Comparison of ENCODE assay signal across 9 mouse cellular contexts in the genomic region with DNA sequence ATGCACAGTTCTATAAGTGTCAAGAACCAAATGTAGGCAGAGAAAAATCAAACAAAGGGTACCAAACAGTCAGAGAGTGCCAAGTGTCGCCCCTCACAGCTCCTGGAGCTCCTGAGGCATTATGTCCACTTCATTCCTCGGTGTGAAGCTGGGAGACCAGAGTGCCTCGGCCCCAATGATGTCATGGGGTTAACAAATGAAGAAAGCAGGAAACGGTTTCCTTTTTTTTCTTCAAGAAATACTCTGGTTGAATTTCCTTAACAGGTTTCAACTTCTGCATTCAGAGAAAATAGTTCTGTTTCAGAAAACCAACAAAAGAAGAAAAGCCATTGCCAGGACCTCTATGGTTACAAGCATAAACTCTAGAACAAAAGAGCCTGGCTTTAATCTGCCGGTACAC. TPM values are rescaled to one million over a fixed set of nuclear protein-coding genes. Genes with fewer than 3 reads are reported as not detected.
DNase-seq lines count a peak whose midpoint lies in the region; ATAC-seq and TF ChIP-seq lines count a peak whose summit lies in the region.
"Had no signal": no experiment of that assay in that cellular context is flagged by ENCODE, and none has a peak within 500 bp of the region (broad histone marks: within the 10 kb centered on the region; RNA-seq: fewer than 3 reads in every experiment).

No protein-coding gene starts in this region.

- TF ChIP-seq EP300 in heart, postnatal 0 days (IDR thresholded peaks at IDR 0.05; ENCODE audit: low read depth), result no peak

- no peak overlapping the region for H3K4me3 ChIP-seq in heart, postnatal 0 days (ENCODE audit: low read depth, low read length)
- H3K4me3 ChIP-seq in heart, embryonic 11.5 days (ENCODE audit: low read depth, low read length), result no peak overlapping the region
- no peak overlapping the region for H3K4me3 ChIP-seq in brown adipose tissue, adult 24 weeks (ENCODE audit: insufficient read depth, low read depth, low read length)
- no peak overlapping the region for H3K4me3 ChIP-seq in hindbrain, embryonic 12.5 days
- no peak overlapping the region for H3K4me3 ChIP-seq in midbrain, embryonic 14.5 days (replicated peaks; ENCODE audit: low read depth, low read length)
- H3K4me3 ChIP-seq: neural tube, embryonic 12.5 days had no signal

- DNase-seq in heart, postnatal 0 days (ENCODE audit: low spot score), result no peak
- DNase-seq in midbrain, embryonic 14.5 days, result peak; percentile 37
- no peak for DNase-seq in left cerebral cortex, adult 9 months (ENCODE audit: low spot score in 2 of 2)
- DNase-seq in kidney, adult 9 months, result no peak

- TF ChIP-seq CTCF in heart, postnatal 0 days (IDR thresholded peaks at IDR 0.05; ENCODE audit: low read depth), result no peak

- H3K9ac ChIP-seq in heart, postnatal 0 days (replicated peaks; ENCODE audit: low read depth, low read length), result no peak overlapping the region
- H3K9ac ChIP-seq in heart, embryonic 11.5 days (ENCODE audit: low read depth, low read length), result no peak overlapping the region
- no peak overlapping the region for H3K9ac ChIP-seq in hindbrain, embryonic 12.5 days
- H3K9ac ChIP-seq in midbrain, embryonic 14.5 days (replicated peaks; ENCODE audit: low read length), result no peak overlapping the region
- H3K9ac ChIP-seq: neural tube, embryonic 12.5 days had no signal

- H3K9me3 ChIP-seq in heart, postnatal 0 days (replicated peaks; ENCODE audit: control insufficient read depth, low read length), result no peaks in the 10 kb centered on the region
- H3K9me3 ChIP-seq in heart, embryonic 11.5 days (replicated peaks; ENCODE audit: control insufficient read depth, low read length), result no peaks in the 10 kb centered on the region
- no peaks in the 10 kb centered on the region for H3K9me3 ChIP-seq in hindbrain, embryonic 12.5 days (replicated peaks)
- H3K9me3 ChIP-seq in midbrain, embryonic 14.5 days (ENCODE audit: control insufficient read depth, low read length), result no peaks in the 10 kb centered on the region
- H3K9me3 ChIP-seq: neural tube, embryonic 12.5 days had no signal

- H3K4me2 ChIP-seq in heart, postnatal 0 days (ENCODE audit: low read depth, low read length), result no peak overlapping the region
- H3K4me2 ChIP-seq in heart, embryonic 11.5 days, result no peak overlapping the region
- H3K4me2 ChIP-seq in hindbrain, embryonic 12.5 days (replicated peaks), result no peak overlapping the region
- H3K4me2 ChIP-seq in midbrain, embryonic 14.5 days (ENCODE audit: low read length), result no peak overlapping the region

- H3K27me3 ChIP-seq in heart, postnatal 0 days (ENCODE audit: control insufficient read depth, insufficient read depth, low read length), result no peaks in the 10 kb centered on the region
- H3K27me3 ChIP-seq in heart, embryonic 11.5 days (ENCODE audit: control insufficient read depth, insufficient read depth, low read length), result no peaks in the 10 kb centered on the region
- H3K27me3 ChIP-seq in hindbrain, embryonic 12.5 days, result no peaks in the 10 kb centered on the region
- no peaks in the 10 kb centered on the region for H3K27me3 ChIP-seq in midbrain, embryonic 14.5 days (ENCODE audit: control insufficient read depth, insufficient read depth, low read length)
- H3K27me3 ChIP-seq: neural tube, embryonic 12.5 days had no signal

- ATAC-seq in heart, postnatal 0 days (ENCODE audit: insufficient read depth, low read depth), result no peak
- no peak for ATAC-seq in heart, embryonic 11.5 days (replicated peaks; ENCODE audit: insufficient number of reproducible peaks, low FRiP score, low TSS enrichment)
- ATAC-seq in hindbrain, embryonic 12.5 days (ENCODE audit: low FRiP score), result no peak
- ATAC-seq in midbrain, embryonic 14.5 days (ENCODE audit: low FRiP score, low TSS enrichment), result no peak
- no peak for ATAC-seq in cerebellum, adult (ENCODE audit: insufficient number of reproducible peaks, low FRiP score, low TSS enrichment)

- peak overlapping the region; percentile 67 for H3K27ac ChIP-seq in heart, postnatal 0 days (ENCODE audit: low read depth)
- H3K27ac ChIP-seq in heart, embryonic 11.5 days (ENCODE audit: low read depth, low read length), result no peak overlapping the region
- H3K27ac ChIP-seq in brown adipose tissue, adult 24 weeks (replicated peaks; ENCODE audit: low read depth, low read length), result peak overlapping the region; percentile 23
- H3K27ac ChIP-seq in hindbrain, embryonic 12.5 days, result peak overlapping the region; percentile 71
- peak overlapping the region; percentile 60 for H3K27ac ChIP-seq in midbrain, embryonic 14.5 days (replicated peaks; ENCODE audit: low read depth, low read length)
- H3K27ac ChIP-seq: neural tube, embryonic 12.5 days had no signal

- peaks cover 53% of the 10 kb centered on the region for H3K4me1 ChIP-seq in heart, postnatal 0 days (ENCODE audit: control insufficient read depth, insufficient read depth)
- peaks cover 35% of the 10 kb centered on the region for H3K4me1 ChIP-seq in heart, embryonic 11.5 days (ENCODE audit: control insufficient read depth, insufficient read depth, low read length)
- H3K4me1 ChIP-seq in brown adipose tissue, adult 24 weeks (ENCODE audit: control insufficient read depth, insufficient read depth, insufficient read length, low read length), result peaks cover 11% of the 10 kb centered on the region
- H3K4me1 ChIP-seq in hindbrain, embryonic 12.5 days, result peaks cover 29% of the 10 kb centered on the region
- peaks cover 28% of the 10 kb centered on the region for H3K4me1 ChIP-seq in midbrain, embryonic 14.5 days (ENCODE audit: control insufficient read depth, insufficient read depth, low read length)

- H3K36me3 ChIP-seq in heart, postnatal 0 days (replicated peaks; ENCODE audit: control insufficient read depth, insufficient read depth, low read length), result peaks cover 5% of the 10 kb centered on the region; the same call in 1 of the 2 replicates
- no peaks in the 10 kb centered on the region for H3K36me3 ChIP-seq in heart, embryonic 11.5 days (ENCODE audit: control insufficient read depth, insufficient read depth, low read length)
- no peaks in the 10 kb centered on the region for H3K36me3 ChIP-seq in hindbrain, embryonic 12.5 days
- H3K36me3 ChIP-seq in midbrain, embryonic 14.5 days (ENCODE audit: control insufficient read depth, insufficient read depth, low read length), result no peaks in the 10 kb centered on the region
- H3K36me3 ChIP-seq: neural tube, embryonic 12.5 days had no signal

- WGBS in heart, postnatal 0 days, result 54% methylated on average over 5 of the region's 5 CpGs
- 53% methylated on average over 5 of the region's 5 CpGs for WGBS in heart, embryonic 11.5 days (ENCODE audit: insufficient replicate concordance)
- 48% methylated on average over 5 of the region's 5 CpGs for WGBS in hindbrain, embryonic 12.5 days
- 34% methylated on average over 5 of the region's 5 CpGs for whole genome bisulfite sequencing in midbrain, embryonic 14.5 days

RNA-seq across cellular contexts. Expression of a gene that starts 36.4 kb away (rescaled TPM):
- 9.4 and 24.9 TPM in 2 replicates for total RNA-seq in heart, postnatal 0 days (2014; rRNA removed; ENCODE audit: low replicate concordance)
- polyA plus RNA-seq in heart, postnatal 0 days (2015; fragmentation: Nextera tagmentation; extraction: Ambion mirVana), result 10.5 and 11.4 TPM in 2 replicates
- polyA plus RNA-seq in heart, embryonic 11.5 days (2014; fragmentation: Nextera tagmentation; extraction: Ambion mirVana), result 13.4 and 14.2 TPM in 2 replicates
- polyA plus RNA-seq in brown adipose tissue, adult 24 weeks (2012; ENCODE audit: insufficient read depth, insufficient read length, missing spikeins), result 5.2 and 9.5 TPM in 2 replicates
- polyA plus RNA-seq in hindbrain, embryonic 12.5 days (2016; fragmentation: Nextera tagmentation; extraction: Ambion mirVana), result 13.8 and 15.3 TPM in 2 replicates
- 11.7 and 14.0 TPM in 2 replicates for polyA plus RNA-seq in midbrain, embryonic 14.5 days (2014; fragmentation: Nextera tagmentation; extraction: Ambion mirVana)
